Mouse (Mus musculus) heart, postnatal 0 days (tissue): ENCODE results near the gene Lonrf2. TPM values are rescaled to one million over a fixed set of nuclear protein-coding genes. Genes with fewer than 3 reads are reported as not detected.

Experiments
- ATAC-seq: fragments of 200-750 bp; cut with Nextera tagmentation; 2 replicates; pipeline ENCODE4 v1.8.0; 2017; ENCODE audit warnings: low read depth, moderate number of reproducible peaks, moderate library complexity; ENCODE audit not compliant: insufficient read depth
- DNase-seq: peaks from one replicate; pipeline ENCODE4 v3.0.0-alpha.2; 2016; ENCODE audit warnings: low spot score
- H3K27ac ChIP-seq: fragments of 300-500 bp; sonication (generic); 2 replicates; pipeline ENCODE4 v1.5.1; 2014; ENCODE audit warnings: low read depth, mild to moderate bottlenecking
- H3K27me3 ChIP-seq: fragments of 300-500 bp; sonication (generic); 2 replicates; pipeline ENCODE4 v1.6.1; 2014; ENCODE audit warnings: low read length, mixed read lengths; ENCODE audit not compliant: control insufficient read depth, insufficient read depth
- H3K36me3 ChIP-seq: fragments of 300-500 bp; sonication (generic); replicated peaks from 2 replicates; pipeline ENCODE4 v1.6.1; 2014; ENCODE audit warnings: low read length, mixed read lengths; ENCODE audit not compliant: control insufficient read depth, insufficient read depth
- H3K4me1 ChIP-seq: fragments of 300-500 bp; sonication (generic); 2 replicates; pipeline ENCODE4 v1.6.1; 2014; ENCODE audit warnings: antibody characterized with exemption; ENCODE audit not compliant: control insufficient read depth, insufficient read depth
- H3K4me2 ChIP-seq: fragments of 300-500 bp; sonication (generic); 2 replicates; pipeline ENCODE4 v1.6.1; 2014; ENCODE audit warnings: low read depth, mild to moderate bottlenecking, low read length, moderate library complexity
- H3K4me3 ChIP-seq: fragments of 300-500 bp; sonication (generic); 2 replicates; pipeline ENCODE4 v1.5.1; 2014; ENCODE audit warnings: low read depth, low read length
- H3K9ac ChIP-seq: fragments of 300-500 bp; sonication (generic); replicated peaks from 2 replicates; pipeline ENCODE4 v1.6.1; 2014; ENCODE audit warnings: low read depth, low read length, mixed read lengths
- H3K9me3 ChIP-seq: fragments of 300-500 bp; sonication (generic); replicated peaks from 2 replicates; pipeline ENCODE4 v1.6.1; 2016; ENCODE audit warnings: low read length; ENCODE audit not compliant: control insufficient read depth
- CTCF ChIP-seq: IDR thresholded peaks from 2 replicates; pipeline ENCODE4 v1.5.1; 2016; ENCODE audit warnings: antibody characterized with exemption, control low read depth, low read depth
- EP300 ChIP-seq: IDR thresholded peaks from 2 replicates; pipeline ENCODE4 v1.6.1; 2016; ENCODE audit warnings: antibody characterized with exemption, low read depth
- WGBS: fragments of 180-500 bp; shearing (Covaris S2); extraction: QIAGEN DNeasy Blood & Tissue Kit; methylation state at CpG from one replicate; pipeline ENCODE4 v1.1.7; 2014; 5-methylcytosine and 5-hydroxymethylcytosine counted together
- polyA plus RNA-seq: library from polyadenylated mRNA; unstranded; fragments of >200 nt; fragmentation: Nextera tagmentation; extraction: Ambion mirVana; gene quantifications from 2 replicates; pipeline ENCODE4 v1.2.1, GENCODE M21; 2015
- total RNA-seq: library from RNA; depleted of rRNA; stranded (reverse); fragments of >200 nt; gene quantifications from 2 replicates; pipeline ENCODE4 v1.2.3, GENCODE M21; 2014; ENCODE audit warnings: low replicate concordance

Gene Lonrf2
- total and polyA plus RNA-seq, 2 experiments from 2014 or later: 0.33 to 0.42 TPM

GRCm38 (mm10) chr1:38769920-38770319 is 66.6 kb downstream of the Lonrf2 start:
- Histone ChIP-seq H3K36me3 (no peaks in the 10 kb centered on the region), H3K4me2 (no peak overlapping the region), H3K9me3 (no peaks in the 10 kb centered on the region), H3K27me3 (no peaks in the 10 kb centered on the region), H3K4me3 (no peak overlapping the region), H3K27ac (no peak overlapping the region), H3K9ac (no peak overlapping the region), H3K4me1 (0 out of 2 replicates have a peak, but pooled peaks cover 4% of the 10 kb centered on the region)
- WGBS: 25% methylated on average over 6 of the region's 6 CpGs
- ATAC-seq (no peak), DNase-seq (peak; percentile 28)
- TF ChIP-seq CTCF: peak; percentile 46
- no peak for TF ChIP-seq EP300

DNA sequence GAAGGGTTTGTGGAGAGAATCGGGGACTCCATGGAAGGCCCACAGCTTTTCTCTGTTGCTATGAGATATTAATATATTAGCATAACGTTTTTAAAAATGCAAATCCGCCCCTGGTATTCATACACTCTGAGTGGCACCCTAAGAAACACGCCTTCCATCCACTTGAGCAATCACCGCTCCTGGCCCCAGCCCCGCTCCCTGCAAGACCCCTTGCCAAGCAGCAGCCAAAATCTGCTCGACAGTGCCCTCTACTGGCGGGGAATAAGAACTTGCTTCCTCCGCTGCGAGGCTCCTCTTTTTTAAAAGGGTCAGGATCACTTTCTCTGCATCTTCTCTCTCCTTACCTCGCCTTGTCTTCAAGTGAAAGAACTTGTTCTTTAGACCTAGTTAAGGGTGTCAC is 68.7 kb downstream of the Lonrf2 start:
- DNase-seq (peak; percentile 63), ATAC-seq (no peak)
- WGBS: 10% methylated on average over 11 of the region's 11 CpGs
- TF ChIP-seq EP300 (no peak), CTCF (peak; percentile 71)
- H3K9ac ChIP-seq: no peak overlapping the region
- no peak overlapping the region for H3K4me3 ChIP-seq
- H3K27me3 ChIP-seq: no peaks in the 10 kb centered on the region
- no peaks in the 10 kb centered on the region for H3K36me3 ChIP-seq
- H3K4me1 ChIP-seq: 0 out of 2 replicates have a peak, but pooled peaks cover 4% of the 10 kb centered on the region
- H3K4me2 ChIP-seq: no peak overlapping the region
- H3K9me3 ChIP-seq: no peaks in the 10 kb centered on the region
- H3K27ac ChIP-seq: no peak overlapping the region

DNA sequence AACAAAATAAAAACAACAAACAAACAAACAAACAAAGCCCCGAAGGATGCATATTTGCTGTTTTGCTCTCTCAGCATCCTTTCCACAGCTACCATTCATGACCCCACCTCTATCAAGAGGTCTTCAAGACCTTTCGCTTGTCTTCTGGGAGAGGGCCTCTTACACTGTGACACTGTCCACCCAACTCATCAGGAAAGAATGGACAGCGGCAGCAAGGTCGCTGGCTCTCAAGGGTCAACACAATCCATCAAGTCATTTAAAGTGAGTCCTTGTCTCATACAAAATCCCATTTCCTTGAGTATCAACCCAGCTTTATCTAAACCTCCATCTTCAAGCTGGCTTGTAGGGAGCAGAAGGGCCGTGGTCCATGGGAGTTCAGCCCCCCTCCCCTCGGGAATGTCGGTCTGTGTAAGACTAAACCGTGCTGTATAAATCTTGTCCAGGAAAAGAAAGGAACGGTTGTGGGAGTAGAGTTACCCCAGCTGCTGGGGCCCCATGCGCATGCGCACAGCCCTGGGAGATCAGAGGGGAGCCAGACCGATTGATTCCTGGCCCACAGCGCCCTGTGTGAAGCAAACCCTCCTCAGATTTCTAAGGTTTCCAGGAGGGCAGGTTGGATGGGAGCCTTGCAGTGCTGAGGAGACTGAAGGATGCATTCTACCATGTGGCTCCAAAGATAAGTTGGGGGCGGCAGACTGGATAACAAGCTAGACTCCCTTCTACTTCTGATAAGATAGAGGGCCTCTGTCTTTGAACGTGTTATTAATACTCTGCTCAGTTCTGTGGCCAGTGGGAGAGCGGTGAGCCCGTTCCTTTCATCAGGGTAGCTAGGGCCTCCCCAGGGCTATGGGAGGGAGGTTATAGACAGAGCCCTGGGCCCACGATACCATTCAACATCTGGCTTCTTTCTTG is 69.6 kb downstream of the Lonrf2 start:
- no peak overlapping the region for H3K9ac ChIP-seq
- H3K4me2 ChIP-seq: no peak overlapping the region
- no peaks in the 10 kb centered on the region for H3K9me3 ChIP-seq
- 25% methylated on average over 18 of the region's 18 CpGs for WGBS
- DNase-seq: peak; percentile 11
- TF ChIP-seq EP300 (no peak), CTCF (no peak)
- peak; percentile 33; the same call in 1 of the 2 replicates for ATAC-seq
- no peak overlapping the region for H3K4me3 ChIP-seq
- H3K27ac ChIP-seq: no peak overlapping the region
- H3K27me3 ChIP-seq: no peaks in the 10 kb centered on the region
- H3K36me3 ChIP-seq: no peaks in the 10 kb centered on the region
- H3K4me1 ChIP-seq: 0 out of 2 replicates have a peak, but pooled peaks cover 4% of the 10 kb centered on the region

GRCm38 (mm10) chr1:38766254-38766653 is 70.3 kb downstream of the Lonrf2 start:
- DNase-seq (no peak), ATAC-seq (no peak)
- H3K4me1 ChIP-seq: 0 out of 2 replicates have a peak, but pooled peaks cover 4% of the 10 kb centered on the region
- no peaks in the 10 kb centered on the region for H3K27me3 ChIP-seq
- TF ChIP-seq EP300 (no peak), CTCF (no peak)
- H3K9ac ChIP-seq: no peak overlapping the region
- 70% methylated on average over 4 of the region's 4 CpGs for WGBS
- H3K4me3 ChIP-seq: no peak overlapping the region
- no peaks in the 10 kb centered on the region for H3K36me3 ChIP-seq
- no peak overlapping the region for H3K27ac ChIP-seq
- no peak overlapping the region for H3K4me2 ChIP-seq
- H3K9me3 ChIP-seq: no peaks in the 10 kb centered on the region

- DNase-seq (no peak), ATAC-seq (no peak)
- H3K27me3 ChIP-seq: no peaks in the 10 kb centered on the region
- no peak overlapping the region for H3K27ac ChIP-seq
- 0 out of 2 replicates have a peak, but pooled peaks cover 4% of the 10 kb centered on the region for H3K4me1 ChIP-seq
- 81% methylated on average over 10 of the region's 10 CpGs for WGBS
- H3K4me3 ChIP-seq: no peak overlapping the region
- no peak overlapping the region for H3K4me2 ChIP-seq
- H3K36me3 ChIP-seq: no peaks in the 10 kb centered on the region
- H3K9me3 ChIP-seq: no peaks in the 10 kb centered on the region
- no peak overlapping the region for H3K9ac ChIP-seq
- no peak for TF ChIP-seq EP300
- TF ChIP-seq CTCF: no peak
These were observed 72.4 kb downstream of the Lonrf2 start for GRCm38 (mm10) chr1:38763960-38764613.
